Mouse (Mus musculus) kidney, adult 2 months (tissue): ENCODE results near the gene Dnah14.

ENCODE experiments used
- CTCF ChIP-seq: fragments of 200-500 bp; conservative IDR thresholded peaks from 2 replicates; pipeline ENCODE4 v1.5.1; 2011; ENCODE audit warnings: low read depth, mild to moderate bottlenecking, control low read depth, low read length, moderate library complexity, mixed read lengths; ENCODE audit not compliant: insufficient read depth, insufficient read length
- POLR2A ChIP-seq: fragments of 200-500 bp; IDR thresholded peaks from one replicate; pipeline ENCODE4 v1.6.1; 2011; ENCODE audit warnings: low read depth, low read length, control low read depth

DNA sequence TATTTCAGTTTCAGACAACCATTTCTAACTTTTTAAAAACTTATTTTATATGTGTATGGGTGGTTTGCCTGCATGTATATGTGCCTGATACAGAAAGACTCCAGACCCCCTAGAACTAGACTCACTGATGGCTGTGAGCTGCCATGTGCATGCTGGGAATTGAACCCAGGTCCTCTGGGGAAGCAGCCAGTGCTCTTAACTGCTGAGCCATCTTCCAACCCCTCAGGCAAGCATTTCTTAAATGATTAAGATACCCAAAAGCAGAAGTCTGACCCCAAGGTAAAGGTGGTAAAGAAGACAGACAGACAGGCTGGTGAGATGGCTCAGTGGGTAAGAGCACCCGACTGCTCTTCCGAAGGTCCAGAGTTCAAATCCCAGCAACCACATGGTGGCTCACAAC is 278.5 kb downstream of the Dnah14 start:
- TF ChIP-seq POLR2A (no peak), CTCF (no peak)
